Comparison of ENCODE assay signal across 13 mouse cellular contexts in the genomic region with DNA sequence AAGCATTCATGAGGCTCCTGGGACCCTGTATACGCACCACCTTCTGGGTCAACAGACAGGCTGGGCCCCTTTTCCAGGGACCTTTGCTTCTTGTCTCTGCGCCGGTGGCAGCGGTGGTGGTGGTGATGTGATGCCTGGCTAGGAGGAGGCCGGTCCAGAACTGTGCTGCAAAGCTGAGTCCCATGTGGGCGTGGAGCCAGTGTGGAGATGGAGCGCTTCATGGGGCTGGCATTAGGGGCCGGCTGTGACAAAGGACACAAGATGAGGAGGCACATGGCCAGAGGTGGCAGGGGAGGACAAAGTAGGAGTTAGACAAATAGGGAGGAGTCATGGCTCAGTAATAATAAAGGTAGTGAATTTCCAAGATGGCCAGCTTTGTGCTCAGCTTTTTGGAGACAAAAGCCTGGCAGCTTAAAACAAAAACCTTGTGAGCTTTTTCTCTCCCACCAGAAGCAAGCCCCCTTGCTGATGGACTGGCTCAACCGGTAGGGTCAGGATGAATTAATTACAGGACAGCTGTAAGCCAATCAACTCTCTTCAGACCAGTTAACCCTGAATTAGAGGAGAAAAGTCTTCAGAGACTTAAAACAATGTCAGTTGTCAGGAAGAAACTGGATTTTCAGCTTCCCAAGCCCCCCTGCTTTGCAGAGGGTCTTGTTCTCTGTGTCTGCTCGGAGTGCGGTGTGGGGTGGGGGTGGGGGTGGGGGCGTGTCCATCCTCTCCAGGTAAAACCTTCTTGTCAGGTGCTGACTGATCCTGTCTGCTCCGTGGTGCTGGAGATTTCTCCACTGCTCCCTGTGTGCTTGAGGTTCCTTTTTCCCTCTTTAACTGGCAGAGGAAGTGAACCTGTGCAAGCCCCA.
A peak's percentile ranks its signal among the peaks of the same experiment; 100 is the strongest.
DNase-seq lines count a peak whose midpoint lies in the region; ATAC-seq and TF ChIP-seq lines count a peak whose summit lies in the region.
"Had no signal": no experiment of that assay in that cellular context is flagged by ENCODE, and none has a peak within 500 bp of the region (broad histone marks: within the 10 kb centered on the region; RNA-seq: fewer than 3 reads in every experiment).

No protein-coding gene starts in this region.

- no peaks in the 10 kb centered on the region for H3K36me3 ChIP-seq in intestine, embryonic 15.5 days
- no peaks in the 10 kb centered on the region for H3K36me3 ChIP-seq in intestine, embryonic 16.5 days (ENCODE audit: control insufficient read depth, insufficient read depth, low read length)
- H3K36me3 ChIP-seq in ES-Bruce4 (ENCODE audit: control insufficient read depth, insufficient read depth, low read length, poor library complexity, severe bottlenecking), result no peaks in the 10 kb centered on the region
- H3K36me3 ChIP-seq in forebrain, embryonic 13.5 days (ENCODE audit: poor library complexity, severe bottlenecking), result peaks cover 29% of the 10 kb centered on the region
- no peaks in the 10 kb centered on the region for H3K36me3 ChIP-seq in macrophage (ENCODE audit: inconsistent target)
- H3K36me3 ChIP-seq: liver, embryonic 13.5 days; stomach, embryonic 15.5 days had no signal

- 0 out of 2 replicates have a peak, but pooled peaks cover 3% of the 10 kb centered on the region for H3K27me3 ChIP-seq in intestine, embryonic 15.5 days (replicated peaks)
- H3K27me3 ChIP-seq in intestine, embryonic 16.5 days (replicated peaks; ENCODE audit: control insufficient read depth, insufficient read depth, low read length), result no peaks in the 10 kb centered on the region; the same call in 1 of the 2 replicates
- no peaks in the 10 kb centered on the region for H3K27me3 ChIP-seq in ES-Bruce4 (ENCODE audit: control insufficient read depth, insufficient read depth, low read length, poor library complexity, severe bottlenecking)
- 0 out of 2 replicates have a peak, but pooled peaks cover 3% of the 10 kb centered on the region for H3K27me3 ChIP-seq in forebrain, embryonic 13.5 days
- H3K27me3 ChIP-seq: stomach, embryonic 15.5 days had no signal

- TF ChIP-seq EP300 in ES-Bruce4 (IDR thresholded peaks at IDR 0.05; ENCODE audit: insufficient read depth, low read depth, low read length), result no peak

- 0 out of 2 replicates have a peak overlapping the region, but pooled peaks have one; percentile 3 for H3K4me2 ChIP-seq in intestine, embryonic 15.5 days (replicated peaks)
- H3K4me2 ChIP-seq in intestine, embryonic 16.5 days (ENCODE audit: low read depth, low read length), result no peak overlapping the region
- H3K4me2 ChIP-seq in forebrain, embryonic 13.5 days, result no peak overlapping the region
- H3K4me2 ChIP-seq: liver, embryonic 13.5 days; stomach, embryonic 15.5 days had no signal

- WGBS in intestine, embryonic 15.5 days, result 30% methylated on average over 13 of the region's 13 CpGs
- 36% methylated on average over 13 of the region's 13 CpGs for WGBS in intestine, embryonic 16.5 days
- WGBS in forebrain, embryonic 13.5 days, result 15% methylated on average over 13 of the region's 13 CpGs
- WGBS in macrophage (ENCODE audit: missing documents), result 79% methylated on average over 13 of the region's 13 CpGs

- DNase-seq in frontal cortex, postnatal 36 days (ENCODE audit: low spot score in 2 of 2), result no peak
- DNase-seq in T-cell, adult 2 months (ENCODE audit: low spot score), result no peak
- DNase-seq in thymus, postnatal 0 days (ENCODE audit: low spot score), result no peak
- DNase-seq: adrenal gland, adult 8-10 months; kidney, postnatal 14 days; liver, embryonic 13.5 days had no signal

- ATAC-seq in intestine, embryonic 15.5 days, result no peak
- ATAC-seq in intestine, embryonic 16.5 days, result no peak
- peak; percentile 46 for ATAC-seq in forebrain, embryonic 13.5 days
- ATAC-seq: CD4-positive, CD25-positive, alpha-beta regulatory T cell, adult 4 months had no signal

- H3K79me2 ChIP-seq in macrophage (ENCODE audit: inconsistent target), result no peaks in the 10 kb centered on the region

- TF ChIP-seq POLR2A in ES-Bruce4 (IDR thresholded peaks at IDR 0.05; ENCODE audit: insufficient read depth, low read length), result no peak

- no peak overlapping the region for H3K9ac ChIP-seq in intestine, embryonic 15.5 days
- no peak overlapping the region for H3K9ac ChIP-seq in intestine, embryonic 16.5 days (ENCODE audit: low read depth, low read length)
- H3K9ac ChIP-seq in ES-Bruce4 (ENCODE audit: low read depth, poor library complexity, severe bottlenecking), result no peak overlapping the region
- H3K9ac ChIP-seq in forebrain, embryonic 13.5 days, result no peak overlapping the region
- H3K9ac ChIP-seq: liver, embryonic 13.5 days; stomach, embryonic 15.5 days had no signal

- H3K4me3 ChIP-seq in intestine, embryonic 15.5 days (replicated peaks), result no peak overlapping the region
- no peak overlapping the region for H3K4me3 ChIP-seq in intestine, embryonic 16.5 days (ENCODE audit: low read length)
- peak overlapping the region; percentile 47 for H3K4me3 ChIP-seq in ES-Bruce4 (ENCODE audit: low read depth, low read length)
- no peak overlapping the region for H3K4me3 ChIP-seq in forebrain, embryonic 13.5 days
- no peak overlapping the region for H3K4me3 ChIP-seq in macrophage (ENCODE audit: inconsistent target)
- H3K4me3 ChIP-seq: liver, embryonic 13.5 days; stomach, embryonic 15.5 days had no signal

- H3K9me3 ChIP-seq in intestine, embryonic 15.5 days, result no peaks in the 10 kb centered on the region
- H3K9me3 ChIP-seq in intestine, embryonic 16.5 days (ENCODE audit: control insufficient read depth, low read length), result no peaks in the 10 kb centered on the region
- no peaks in the 10 kb centered on the region for H3K9me3 ChIP-seq in ES-Bruce4 (replicated peaks; ENCODE audit: control insufficient read depth, insufficient read depth, low read length, poor library complexity, severe bottlenecking)
- no peaks in the 10 kb centered on the region for H3K9me3 ChIP-seq in forebrain, embryonic 13.5 days (replicated peaks)
- H3K9me3 ChIP-seq: liver, embryonic 13.5 days; stomach, embryonic 15.5 days had no signal

- 0 out of 2 replicates have a peak, but pooled peaks cover 3% of the 10 kb centered on the region for H3K4me1 ChIP-seq in intestine, embryonic 15.5 days (replicated peaks)
- peaks cover 2% of the 10 kb centered on the region; the same call in 1 of the 2 replicates for H3K4me1 ChIP-seq in intestine, embryonic 16.5 days (ENCODE audit: control insufficient read depth, insufficient read depth, low read length)
- peaks cover 5% of the 10 kb centered on the region for H3K4me1 ChIP-seq in ES-Bruce4 (ENCODE audit: control insufficient read depth, insufficient read depth, low read length)
- H3K4me1 ChIP-seq in forebrain, embryonic 13.5 days, result peaks cover 14% of the 10 kb centered on the region
- H3K4me1 ChIP-seq: liver, embryonic 13.5 days; stomach, embryonic 15.5 days had no signal

- TF ChIP-seq CTCF in ES-Bruce4 (IDR thresholded peaks at IDR 0.05; ENCODE audit: low read depth, low read length), result no peak

- H3K27ac ChIP-seq in intestine, embryonic 15.5 days, result no peak overlapping the region
- no peak overlapping the region for H3K27ac ChIP-seq in intestine, embryonic 16.5 days (ENCODE audit: low read length)
- H3K27ac ChIP-seq in ES-Bruce4 (ENCODE audit: insufficient read depth, low read length), result no peak overlapping the region
- no peak overlapping the region for H3K27ac ChIP-seq in forebrain, embryonic 13.5 days
- H3K27ac ChIP-seq in macrophage, result peak overlapping the region; percentile 44
- H3K27ac ChIP-seq: liver, embryonic 13.5 days; stomach, embryonic 15.5 days had no signal
